Mouse (Mus musculus) erythroblast, embryonic 14.5 days (primary cell): ENCODE data around the gene Kcna10. TPM values are rescaled to one million over a fixed set of nuclear protein-coding genes. Genes with fewer than 3 reads are reported as not detected.

Experiments
- H3K27me3 ChIP-seq: 2 replicates; pipeline ENCODE4 v1.6.1; 2012; ENCODE audit warnings: inconsistent platforms; ENCODE audit not compliant: control insufficient read depth
- H3K36me3 ChIP-seq: 2 replicates; pipeline ENCODE4 v1.6.1; 2012; ENCODE audit warnings: mild to moderate bottlenecking, inconsistent platforms; ENCODE audit not compliant: control insufficient read depth
- H3K4me1 ChIP-seq: 2 replicates; pipeline ENCODE4 v1.6.1; 2012; ENCODE audit warnings: inconsistent platforms; ENCODE audit not compliant: control insufficient read depth
- H3K4me3 ChIP-seq: replicated peaks from 2 replicates; pipeline ENCODE3; 2012; ENCODE audit warnings: moderate library complexity, mild to moderate bottlenecking, inconsistent platforms
- H3K9me3 ChIP-seq: 2 replicates; pipeline ENCODE4 v1.6.1; 2012; ENCODE audit warnings: low read length, inconsistent platforms, mixed read lengths; ENCODE audit not compliant: control insufficient read depth
- GATA1 ChIP-seq: IDR thresholded peaks from 2 replicates; pipeline ENCODE4 v1.6.1; 2012; ENCODE audit warnings: low read length, inconsistent platforms, mixed read lengths
- TAL1 ChIP-seq: IDR thresholded peaks from 3 replicates; pipeline ENCODE4 v1.6.1; 2012; ENCODE audit warnings: low read length, inconsistent platforms, mixed read lengths
- polyA plus RNA-seq: library from polyadenylated mRNA; stranded (reverse); fragments of >175 nt; gene quantifications from 2 replicates; pipeline ENCODE4 v1.2.3, GENCODE M21; 2012

Gene Kcna10
- polyA plus RNA-seq, 1 experiment: not detected

GRCm38 (mm10) chr3:107187022-107187421 is 4.2 kb downstream of the Kcna10 start:
- TF ChIP-seq TAL1 (no peak), GATA1 (no peak)
- Histone ChIP-seq H3K4me3 (no peak overlapping the region), H3K4me1 (no peaks in the 10 kb centered on the region), H3K27me3 (no peaks in the 10 kb centered on the region), H3K36me3 (no peaks in the 10 kb centered on the region), H3K9me3 (no peaks in the 10 kb centered on the region)

DNA sequence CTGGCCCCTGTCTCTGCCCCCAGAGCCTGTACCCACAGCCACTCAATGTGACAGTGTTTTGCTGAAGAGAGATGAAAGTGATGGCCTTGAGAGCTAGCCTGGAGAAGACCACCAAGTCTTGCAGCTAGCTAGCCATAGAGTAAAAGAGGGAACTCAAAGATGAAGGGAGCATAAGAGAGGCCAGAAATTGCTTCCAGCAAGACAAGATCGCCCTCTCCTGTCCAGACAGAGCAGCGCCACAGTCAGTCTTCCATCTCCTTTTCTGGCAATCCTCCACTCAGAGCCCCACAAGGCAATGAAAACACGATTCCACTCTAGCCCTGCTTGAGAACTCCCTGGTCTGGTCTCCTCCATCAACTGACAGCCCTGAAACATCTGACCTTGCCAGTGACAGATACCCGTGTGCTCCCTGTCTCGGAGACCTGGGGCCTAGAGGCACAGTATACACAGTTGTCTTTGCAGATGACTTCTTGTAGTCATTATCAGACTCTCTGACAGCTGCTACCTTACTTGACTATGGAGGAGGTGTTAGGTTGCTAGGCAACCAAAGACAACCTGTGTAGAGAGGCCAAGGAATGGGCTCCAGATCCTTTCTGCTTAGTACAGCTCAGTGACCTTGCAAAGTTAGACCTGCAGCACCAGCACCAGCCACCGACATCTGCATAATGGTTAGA is 5.5 kb downstream of the Kcna10 start:
- no peak overlapping the region for H3K4me3 ChIP-seq
- no peaks in the 10 kb centered on the region for H3K27me3 ChIP-seq
- no peaks in the 10 kb centered on the region for H3K4me1 ChIP-seq
- no peaks in the 10 kb centered on the region for H3K9me3 ChIP-seq
- TF ChIP-seq TAL1 (no peak), GATA1 (no peak)
- no peaks in the 10 kb centered on the region for H3K36me3 ChIP-seq

DNA sequence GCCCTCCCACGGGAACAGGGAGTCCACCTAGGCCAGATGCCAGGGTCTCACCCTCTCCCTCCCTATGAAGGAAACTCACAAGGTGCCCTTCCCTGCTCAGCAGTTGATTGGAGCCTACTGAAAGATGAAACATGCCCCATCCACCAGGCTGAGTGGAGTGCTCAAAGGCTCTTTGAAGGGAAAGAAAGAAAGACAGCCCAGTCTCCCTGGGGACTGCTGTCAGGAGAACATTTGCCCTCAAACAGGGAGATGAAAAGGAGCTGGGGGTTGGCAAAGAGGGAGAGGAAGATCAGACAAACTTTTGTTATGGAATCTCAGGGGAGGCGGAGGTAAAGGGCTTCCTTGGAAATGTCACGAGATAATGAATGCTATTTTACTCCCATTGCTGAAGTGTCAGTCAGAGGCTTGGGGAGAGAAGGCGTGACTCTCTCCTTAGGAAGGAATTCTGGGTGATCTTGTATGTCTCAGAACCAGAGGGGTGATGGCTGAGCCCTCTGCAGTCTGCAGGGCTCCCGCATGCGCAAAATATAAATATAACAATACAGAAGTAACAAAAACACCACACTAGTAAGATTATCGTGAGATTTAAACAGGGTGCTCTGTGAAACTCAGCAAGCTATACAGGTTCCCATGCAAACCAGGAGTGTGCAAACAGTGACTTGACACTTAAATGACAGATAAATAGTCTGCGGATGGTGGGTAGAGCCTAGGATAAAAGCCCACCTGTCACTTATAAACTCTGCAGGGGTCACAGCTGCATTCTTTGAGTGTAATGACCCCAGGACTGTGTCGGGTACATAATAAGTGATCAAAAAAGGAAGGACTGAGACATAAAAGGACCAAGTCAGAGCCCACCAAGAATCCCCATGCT is 18.7 kb downstream of the Kcna10 start:
- H3K9me3 ChIP-seq: no peaks in the 10 kb centered on the region
- no peaks in the 10 kb centered on the region; the same call in 1 of the 2 replicates for H3K27me3 ChIP-seq
- no peak overlapping the region for H3K4me3 ChIP-seq
- H3K36me3 ChIP-seq: no peaks in the 10 kb centered on the region
- H3K4me1 ChIP-seq: no peaks in the 10 kb centered on the region
- TF ChIP-seq GATA1 (no peak), TAL1 (no peak)

DNA sequence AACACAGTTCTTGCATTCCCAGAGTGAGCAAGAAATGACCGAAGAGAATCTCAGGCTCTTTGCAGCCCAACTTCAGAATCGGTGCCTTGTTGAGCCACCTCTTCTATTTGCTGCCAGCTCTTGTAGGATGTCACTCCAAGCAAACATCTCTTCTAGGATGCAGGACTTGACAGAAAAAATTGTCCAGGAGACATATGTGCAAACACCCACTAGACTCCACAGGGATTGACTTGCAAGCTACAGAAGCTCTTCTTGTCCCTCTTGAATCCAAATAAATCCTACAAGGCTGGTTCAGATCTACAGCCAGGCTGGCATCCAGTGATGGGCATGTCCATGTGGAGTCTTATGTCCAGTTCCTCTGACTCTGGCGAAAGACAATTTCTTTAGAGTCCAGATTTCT is 21.6 kb downstream of the Kcna10 start:
- peaks cover 2% of the 10 kb centered on the region for H3K27me3 ChIP-seq

DNA sequence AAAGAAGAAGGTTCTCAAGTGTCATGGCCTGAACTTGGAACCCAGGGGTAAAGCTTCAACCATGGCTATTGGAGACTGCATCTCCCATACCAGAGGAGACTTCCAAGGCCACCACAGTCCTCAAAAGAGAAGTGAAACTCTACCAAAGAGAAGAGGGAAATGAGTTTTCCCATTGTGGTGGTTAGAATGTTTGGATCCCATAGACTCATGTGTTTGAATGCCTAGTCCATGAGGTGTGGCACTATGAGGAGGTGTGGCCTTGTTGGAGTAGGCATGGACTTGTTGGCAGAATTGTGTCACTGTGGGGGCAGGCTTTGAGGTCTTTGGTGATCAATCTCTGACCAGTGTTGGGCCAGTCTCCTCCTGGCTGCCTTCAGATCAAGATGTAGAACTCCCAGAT is 22.3 kb downstream of the Kcna10 start:
- Histone ChIP-seq H3K4me1 (no peaks in the 10 kb centered on the region), H3K36me3 (no peaks in the 10 kb centered on the region), H3K4me3 (no peak overlapping the region), H3K27me3 (peaks cover 2% of the 10 kb centered on the region), H3K9me3 (no peaks in the 10 kb centered on the region)
- no peak for TF ChIP-seq TAL1
- TF ChIP-seq GATA1: no peak

More for the DNA sequence above, 21.6 kb downstream of the Kcna10 start:
- Histone ChIP-seq H3K9me3 (no peaks in the 10 kb centered on the region), H3K4me3 (no peak overlapping the region), H3K36me3 (no peaks in the 10 kb centered on the region), H3K4me1 (no peaks in the 10 kb centered on the region)
- TF ChIP-seq TAL1 (no peak), GATA1 (no peak)

GRCm38 (mm10) chr3:107205994-107206393 is 23.1 kb downstream of the Kcna10 start:
- Histone ChIP-seq H3K4me1 (no peaks in the 10 kb centered on the region), H3K27me3 (peaks cover 2% of the 10 kb centered on the region), H3K4me3 (no peak overlapping the region), H3K36me3 (no peaks in the 10 kb centered on the region), H3K9me3 (no peaks in the 10 kb centered on the region)
- no peak for TF ChIP-seq TAL1
- TF ChIP-seq GATA1: no peak

- Histone ChIP-seq H3K27me3 (peaks cover 2% of the 10 kb centered on the region), H3K4me3 (no peak overlapping the region), H3K4me1 (no peaks in the 10 kb centered on the region), H3K9me3 (no peaks in the 10 kb centered on the region), H3K36me3 (no peaks in the 10 kb centered on the region)
- no peak for TF ChIP-seq TAL1
- no peak for TF ChIP-seq GATA1
These were observed 23.8 kb downstream of the Kcna10 start for GRCm38 (mm10) chr3:107206490-107207150.

GRCm38 (mm10) chr3:107207625-107208253 is 24.9 kb downstream of the Kcna10 start:
- no peaks in the 10 kb centered on the region for H3K9me3 ChIP-seq
- H3K4me1 ChIP-seq: no peaks in the 10 kb centered on the region
- H3K36me3 ChIP-seq: no peaks in the 10 kb centered on the region
- TF ChIP-seq TAL1: no peak
- TF ChIP-seq GATA1: no peak
- no peak overlapping the region for H3K4me3 ChIP-seq
- H3K27me3 ChIP-seq: peaks cover 2% of the 10 kb centered on the region

DNA sequence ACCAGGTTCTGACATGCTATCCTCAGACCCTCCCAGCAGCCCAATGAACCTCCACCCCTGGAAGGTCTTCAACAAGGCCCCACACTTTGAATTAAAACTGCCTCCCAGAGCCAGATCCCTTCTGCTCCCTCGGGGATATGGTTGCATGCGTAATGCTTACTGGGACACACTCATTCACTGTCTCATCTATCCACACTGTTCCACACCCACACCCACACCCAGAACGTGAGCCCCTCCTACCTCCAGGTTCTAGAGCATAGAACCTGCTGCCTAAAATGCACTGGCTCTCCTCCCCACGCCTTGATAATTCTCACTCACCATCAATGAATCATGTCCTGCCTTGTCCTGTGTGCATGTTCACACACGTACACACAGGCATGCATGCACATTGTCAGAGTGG is 31.8 kb downstream of the Kcna10 start:
- TF ChIP-seq GATA1: no peak
- no peak for TF ChIP-seq TAL1
- Histone ChIP-seq H3K4me1 (no peaks in the 10 kb centered on the region), H3K4me3 (no peak overlapping the region), H3K27me3 (no peaks in the 10 kb centered on the region), H3K36me3 (no peaks in the 10 kb centered on the region), H3K9me3 (no peaks in the 10 kb centered on the region)
